Mouse (Mus musculus): ENCODE data around the gene Fsip1.

Gene Fsip1

DNA sequence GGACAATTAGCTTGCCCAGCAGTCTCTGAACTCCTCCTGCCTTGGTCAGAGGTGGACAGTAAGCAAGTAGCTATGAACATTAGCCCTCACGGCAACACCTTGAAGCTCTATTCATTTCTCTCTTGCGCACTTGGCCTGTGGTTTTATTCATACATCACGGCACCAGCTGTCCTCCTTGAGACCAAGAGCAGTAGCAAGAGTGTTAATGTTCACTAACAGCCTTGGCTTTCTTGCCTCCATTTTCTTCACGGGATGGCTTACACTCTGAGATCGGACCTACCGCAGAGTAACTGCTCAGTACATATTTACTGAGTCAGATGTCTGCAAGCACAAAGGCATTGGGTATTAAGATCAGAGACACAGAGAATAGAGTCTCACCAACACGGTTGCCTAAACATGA lies 132.3 kb downstream of the Fsip1 start:
- no peak for DNase-seq

GRCm38 (mm10) chr2:118123743-118124142 lies 133.0 kb downstream of the Fsip1 start:
- DNase-seq: no peak

DNA sequence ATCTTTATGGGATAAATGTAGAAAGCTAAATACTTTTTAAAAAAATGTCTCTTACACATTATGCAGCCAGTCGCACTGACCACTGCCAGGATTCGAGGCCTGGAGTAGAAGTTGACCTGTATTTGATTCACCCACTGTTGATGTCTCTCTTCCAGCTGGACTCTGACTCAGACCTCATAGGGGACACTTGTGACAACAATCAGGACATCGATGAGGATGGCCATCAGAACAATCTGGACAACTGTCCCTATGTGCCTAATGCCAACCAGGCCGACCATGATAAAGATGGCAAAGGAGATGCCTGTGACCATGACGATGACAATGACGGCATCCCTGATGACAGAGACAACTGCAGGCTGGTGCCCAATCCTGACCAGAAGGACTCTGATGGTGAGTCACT lies 134.5 kb downstream of the Fsip1 start:
- DNase-seq: no peak

DNA sequence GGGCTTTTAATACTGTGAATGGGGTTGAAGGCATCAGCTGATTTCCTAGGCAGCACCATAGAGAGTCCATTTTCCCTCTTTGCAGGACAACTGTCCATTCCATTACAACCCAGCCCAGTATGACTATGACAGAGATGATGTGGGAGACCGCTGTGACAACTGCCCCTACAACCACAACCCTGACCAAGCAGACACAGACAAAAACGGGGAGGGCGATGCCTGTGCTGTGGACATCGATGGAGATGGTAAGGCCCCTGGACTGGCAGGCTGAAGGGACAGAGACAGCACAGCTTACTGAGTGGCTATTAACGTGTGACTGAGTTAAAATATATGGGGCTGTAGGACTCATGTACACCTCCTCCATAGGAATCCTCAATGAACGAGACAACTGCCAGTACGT lies 136.0 kb downstream of the Fsip1 start:
- DNase-seq: no peak

DNA sequence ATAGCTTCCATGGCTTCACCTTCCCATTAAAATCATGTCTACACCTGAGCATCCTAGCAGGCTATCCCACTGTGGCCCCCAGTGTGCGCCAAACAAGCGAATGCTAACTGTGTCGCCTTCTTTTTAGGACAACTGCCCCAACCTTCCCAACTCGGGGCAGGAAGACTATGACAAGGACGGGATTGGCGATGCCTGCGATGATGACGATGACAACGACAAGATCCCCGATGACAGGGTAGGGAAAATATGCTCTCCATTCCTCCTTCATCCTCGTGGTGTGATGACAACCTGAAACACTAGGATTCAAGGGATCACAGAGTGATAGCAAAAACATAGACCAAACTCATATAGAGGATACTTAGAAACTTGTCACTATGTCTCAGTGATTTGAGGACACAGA lies 136.7 kb downstream of the Fsip1 start:
- DNase-seq: no peak

DNA sequence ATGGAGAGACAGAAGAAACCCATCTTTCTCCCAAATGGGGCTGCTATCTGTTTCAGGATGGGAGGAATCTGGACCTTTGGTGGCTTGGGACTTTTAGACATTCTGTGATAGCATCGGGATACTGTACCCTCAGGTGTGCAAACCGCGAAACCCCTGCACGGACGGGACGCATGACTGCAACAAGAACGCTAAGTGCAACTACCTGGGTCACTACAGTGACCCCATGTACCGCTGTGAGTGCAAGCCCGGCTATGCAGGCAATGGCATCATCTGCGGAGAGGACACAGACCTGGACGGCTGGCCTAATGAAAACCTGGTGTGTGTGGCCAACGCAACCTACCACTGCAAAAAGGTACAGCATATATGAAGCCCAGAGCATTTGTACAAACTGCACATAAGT lies 137.1 kb downstream of the Fsip1 start:
- DNase-seq: no peak

- no peak for DNase-seq
Measured at GRCm38 (mm10) chr2:118118515-118118914, 138.3 kb downstream of the Fsip1 start.

DNA sequence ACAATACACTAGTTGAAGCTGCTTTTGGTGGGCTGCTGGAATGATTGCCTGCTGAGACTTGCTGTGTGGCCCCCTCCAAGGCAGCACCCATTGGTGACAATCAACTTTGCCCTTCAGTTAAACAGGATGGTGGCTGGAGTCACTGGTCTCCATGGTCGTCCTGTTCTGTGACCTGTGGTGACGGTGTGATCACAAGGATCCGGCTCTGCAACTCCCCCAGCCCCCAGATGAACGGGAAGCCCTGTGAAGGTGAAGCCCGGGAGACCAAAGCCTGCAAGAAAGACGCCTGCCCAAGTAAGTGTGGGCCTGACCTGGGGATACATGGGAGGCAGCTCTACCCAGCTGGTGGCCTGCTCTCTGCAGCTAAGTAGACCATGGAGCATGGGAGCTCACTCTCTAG lies 138.7 kb downstream of the Fsip1 start:
- DNase-seq: peak; percentile 25 to 49

DNA sequence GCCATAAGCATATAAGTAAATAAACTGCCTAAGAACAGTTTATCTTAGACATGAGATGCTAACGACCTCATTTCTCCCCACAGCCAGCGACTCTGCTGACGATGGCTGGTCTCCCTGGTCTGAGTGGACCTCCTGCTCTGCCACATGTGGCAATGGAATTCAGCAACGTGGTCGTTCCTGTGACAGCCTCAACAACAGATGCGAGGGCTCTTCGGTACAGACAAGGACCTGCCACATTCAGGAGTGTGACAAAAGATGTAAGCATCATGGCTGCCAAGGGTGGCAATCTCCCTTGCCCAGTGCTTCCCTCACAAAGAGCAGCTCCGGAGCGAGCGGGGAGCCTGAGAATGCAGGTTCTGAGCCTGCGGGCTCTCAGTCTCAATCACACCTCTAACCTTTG lies 139.4 kb downstream of the Fsip1 start:
- DNase-seq: no peak

DNA sequence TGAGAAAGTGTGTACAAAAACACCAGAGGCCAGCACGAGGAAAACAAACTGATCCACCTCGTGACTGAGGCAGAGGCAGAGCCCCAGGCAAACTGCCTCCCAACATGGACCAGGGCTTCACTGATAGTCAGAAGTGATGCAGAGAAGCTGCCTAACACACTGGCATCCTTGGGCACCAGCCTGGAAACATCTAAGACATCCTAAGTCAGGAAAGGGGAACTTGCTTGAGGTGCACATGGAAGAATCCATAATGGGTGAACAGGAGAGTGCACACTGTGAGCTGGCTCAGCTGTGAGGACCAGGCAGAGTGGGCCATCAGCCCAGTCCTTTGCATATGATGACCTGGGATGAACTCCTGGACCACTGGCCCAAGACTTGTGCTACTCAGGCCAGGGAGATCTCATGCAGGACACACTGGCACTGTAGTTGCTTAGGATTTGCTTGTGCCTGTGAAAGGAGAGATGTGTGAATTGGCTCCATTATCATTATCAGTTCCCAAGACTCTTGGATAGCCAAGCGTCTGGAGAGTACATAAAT lies 139.9 kb downstream of the Fsip1 start:
- DNase-seq: no peak

- no peak for DNase-seq
Measured at GRCm38 (mm10) chr2:118116180-118116579, 140.6 kb downstream of the Fsip1 start.

DNA sequence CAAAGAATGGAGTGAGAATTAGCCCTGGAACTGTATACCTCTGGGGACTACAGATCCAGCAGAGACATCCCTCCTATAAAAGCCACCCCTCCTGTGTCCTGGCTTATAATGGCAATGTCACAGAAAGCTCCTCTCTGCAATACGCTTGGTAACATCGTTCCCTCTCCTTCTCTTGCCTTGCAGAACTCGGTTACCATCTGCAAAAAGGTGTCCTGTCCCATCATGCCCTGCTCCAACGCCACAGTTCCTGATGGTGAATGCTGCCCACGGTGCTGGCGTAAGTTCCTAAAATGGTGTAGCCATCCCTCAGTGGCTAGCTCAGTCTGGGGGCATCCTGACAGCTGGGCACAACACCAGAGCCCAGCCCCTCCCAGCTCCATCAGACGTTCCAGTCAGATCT lies 141.1 kb downstream of the Fsip1 start:
- no peak for DNase-seq

DNA sequence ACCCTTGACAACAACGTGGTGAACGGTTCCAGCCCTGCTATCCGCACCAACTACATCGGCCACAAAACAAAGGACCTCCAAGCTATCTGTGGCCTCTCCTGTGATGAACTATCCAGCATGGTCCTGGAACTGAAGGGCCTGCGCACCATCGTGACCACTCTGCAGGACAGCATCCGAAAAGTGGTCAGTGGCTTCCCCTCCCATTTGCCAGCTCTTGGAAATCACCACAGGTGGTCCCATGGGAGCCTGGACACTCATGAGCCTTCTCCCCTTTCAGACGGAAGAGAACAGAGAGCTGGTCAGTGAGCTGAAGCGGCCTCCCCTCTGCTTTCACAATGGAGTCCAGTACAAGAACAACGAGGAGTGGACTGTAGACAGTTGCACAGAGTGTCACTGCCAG lies 142.1 kb downstream of the Fsip1 start:
- DNase-seq: no peak

DNA sequence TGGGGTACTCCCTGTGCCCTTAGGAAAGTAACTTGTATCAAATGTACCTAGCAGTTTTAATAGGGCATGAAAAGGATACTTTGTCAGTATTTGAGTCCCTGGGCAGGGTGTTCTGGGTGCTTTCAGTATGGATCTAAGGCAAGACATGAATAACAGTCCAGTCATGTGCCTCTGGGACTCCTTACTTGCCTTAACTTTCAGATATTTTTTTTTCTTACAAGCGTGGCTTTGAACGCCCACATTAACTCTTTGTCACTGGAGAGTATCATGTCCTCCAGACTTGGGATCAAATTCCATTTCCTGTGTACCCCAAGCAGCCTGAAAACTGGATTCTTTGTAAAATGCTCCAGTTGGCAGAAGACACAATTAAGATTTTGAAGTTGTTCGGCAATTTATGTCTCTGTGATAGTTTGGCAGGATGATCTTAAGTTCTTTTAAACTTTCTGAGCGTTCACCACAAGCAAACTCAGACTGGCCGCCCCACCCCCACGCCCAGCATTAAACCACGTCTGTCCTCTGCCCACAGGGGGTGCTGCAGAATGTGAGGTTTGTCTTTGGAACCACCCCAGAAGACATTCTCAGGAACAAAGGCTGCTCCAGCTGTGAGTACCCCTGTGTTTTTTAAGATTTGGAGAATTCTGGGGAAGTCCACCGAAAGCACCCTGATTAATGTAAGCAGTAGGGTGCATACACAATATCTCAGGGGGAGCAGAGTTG lies 142.8 kb downstream of the Fsip1 start:
- DNase-seq: peak; percentile 82 to 87

DNA sequence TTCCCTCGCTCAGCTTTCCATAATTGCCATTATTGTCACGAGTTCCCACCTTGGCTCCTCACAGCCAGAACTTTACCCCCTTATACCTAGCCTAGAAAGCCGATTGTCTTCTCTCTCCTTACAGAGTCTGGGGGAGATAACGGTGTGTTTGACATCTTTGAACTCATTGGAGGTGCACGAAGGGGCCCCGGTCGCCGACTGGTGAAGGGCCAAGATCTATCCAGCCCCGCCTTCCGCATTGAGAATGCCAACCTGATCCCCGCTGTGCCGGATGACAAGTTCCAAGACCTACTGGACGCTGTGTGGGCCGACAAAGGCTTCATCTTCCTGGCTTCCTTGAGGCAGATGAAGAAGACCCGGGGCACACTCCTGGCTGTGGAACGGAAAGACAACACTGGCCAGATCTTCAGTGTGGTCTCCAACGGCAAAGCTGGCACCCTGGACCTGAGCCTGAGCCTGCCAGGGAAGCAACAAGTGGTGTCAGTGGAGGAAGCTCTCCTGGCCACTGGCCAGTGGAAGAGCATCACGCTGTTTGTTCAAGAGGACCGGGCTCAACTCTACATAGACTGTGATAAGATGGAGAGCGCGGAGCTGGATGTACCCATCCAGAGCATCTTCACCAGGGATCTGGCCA lies 143.8 kb downstream of the Fsip1 start:
- DNase-seq: peak; percentile 26 to 35

GRCm38 (mm10) chr2:118112438-118112837 lies 144.3 kb downstream of the Fsip1 start:
- DNase-seq: peak; percentile 24 to 39

- peak; percentile 86 to 91 for DNase-seq
Measured at GRCm38 (mm10) chr2:118111488-118112131, 145.2 kb downstream of the Fsip1 start, which contains the start of gene Thbs1. Gene Thbs1 (plus strand): TSS chr2:118111876.

GRCm38 (mm10) chr2:118111116-118111487 lies 145.7 kb downstream of the Fsip1 start:
- DNase-seq: peak; percentile 93 to 94

GRCm38 (mm10) chr2:118110225-118110915 lies 146.4 kb downstream of the Fsip1 start:
- peak; percentile 55 to 66 for DNase-seq

- no peak for DNase-seq
Measured at GRCm38 (mm10) chr2:118102169-118102568, 154.6 kb downstream of the Fsip1 start.

- no peak for DNase-seq
Measured at GRCm38 (mm10) chr2:118099104-118099503, 157.7 kb downstream of the Fsip1 start.

DNA sequence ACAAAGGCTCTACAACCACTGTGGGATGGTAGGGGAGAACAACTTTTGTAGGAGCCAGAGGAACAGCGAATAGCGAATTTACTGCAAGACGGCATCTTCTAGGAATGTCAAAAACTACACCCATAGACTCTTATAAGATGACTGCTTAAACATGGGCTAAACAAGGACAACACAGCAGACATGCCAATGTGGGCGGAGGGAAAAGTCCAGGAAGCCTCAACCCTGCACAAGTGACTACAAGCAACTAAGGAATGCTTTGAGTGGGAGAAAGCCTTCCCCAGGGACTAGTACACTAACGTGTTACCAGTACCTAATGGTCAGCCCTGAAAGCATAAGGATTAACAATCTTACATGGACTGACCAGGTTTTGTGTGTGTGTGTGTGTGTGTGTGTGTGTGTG lies 165.5 kb downstream of the Fsip1 start:
- no peak for DNase-seq

DNA sequence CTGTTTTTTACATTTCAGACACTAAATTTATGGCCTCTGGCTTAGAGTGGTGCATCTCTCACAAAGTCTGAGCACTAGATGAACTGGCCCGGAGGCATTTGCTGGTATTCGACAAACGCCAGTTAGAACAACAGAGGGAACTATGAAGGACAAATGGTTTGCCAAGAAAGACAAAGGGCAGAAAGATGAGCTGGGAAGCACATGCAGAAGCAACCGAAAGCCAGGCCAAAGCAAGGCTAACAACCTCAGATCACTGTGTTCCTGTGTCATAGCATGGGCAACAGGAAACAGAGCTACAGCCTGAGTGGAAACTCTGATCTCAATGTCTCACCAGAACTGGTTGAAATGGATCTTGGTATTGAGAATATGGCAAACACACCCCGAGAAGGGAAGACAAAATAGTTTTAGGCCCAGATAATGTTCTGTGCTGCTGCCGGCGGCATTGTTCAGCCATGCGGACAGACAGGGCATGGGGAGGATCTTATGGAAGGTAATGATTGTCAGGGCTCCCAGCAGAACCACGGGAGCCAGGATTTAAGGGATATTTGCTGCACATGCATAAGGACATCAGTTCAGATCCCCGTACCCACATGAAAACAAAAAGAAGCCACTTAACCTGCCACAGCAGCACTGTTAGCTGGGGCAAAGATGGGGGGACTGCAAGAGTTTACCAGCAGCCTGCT lies 169.6 kb downstream of the Fsip1 start:
- DNase-seq: peak; percentile 18 to 50
